Mouse (Mus musculus) Muller cell, postnatal 12 days (primary cell): ENCODE results near the gene Celf3.

Source experiments
- DNase-seq: peaks from one replicate; pipeline ENCODE4 v3.0.0-alpha.2; 2015; ENCODE audit errors: inconsistent ontology term

Celf3 gene

DNA sequence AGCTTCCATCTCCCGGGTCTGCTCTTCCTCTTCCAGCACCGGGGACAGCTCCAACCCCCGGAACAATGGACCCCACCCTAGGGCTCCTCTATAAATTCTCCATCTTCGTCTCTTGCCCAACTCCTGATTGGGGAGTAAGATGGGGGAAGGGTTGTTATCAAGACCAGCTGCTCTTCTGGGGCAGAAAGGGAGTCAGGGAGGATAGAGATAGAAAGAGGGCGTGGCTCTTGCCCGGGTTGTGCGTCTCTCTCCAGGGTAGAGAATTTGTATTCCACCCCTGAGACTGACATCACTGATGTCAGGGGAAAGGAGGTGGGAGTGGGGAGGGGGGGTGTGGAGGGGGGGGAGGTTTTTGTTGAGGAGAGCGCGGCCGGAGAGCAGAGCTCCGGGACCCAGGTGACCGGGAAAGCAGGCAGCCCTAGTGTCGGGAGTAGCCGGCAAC lies at the start of gene Celf3:
Gene Celf3 (plus strand): TSS at position 315 of the 442 bp plus-strand sequence.
- DNase-seq: no peak

DNA sequence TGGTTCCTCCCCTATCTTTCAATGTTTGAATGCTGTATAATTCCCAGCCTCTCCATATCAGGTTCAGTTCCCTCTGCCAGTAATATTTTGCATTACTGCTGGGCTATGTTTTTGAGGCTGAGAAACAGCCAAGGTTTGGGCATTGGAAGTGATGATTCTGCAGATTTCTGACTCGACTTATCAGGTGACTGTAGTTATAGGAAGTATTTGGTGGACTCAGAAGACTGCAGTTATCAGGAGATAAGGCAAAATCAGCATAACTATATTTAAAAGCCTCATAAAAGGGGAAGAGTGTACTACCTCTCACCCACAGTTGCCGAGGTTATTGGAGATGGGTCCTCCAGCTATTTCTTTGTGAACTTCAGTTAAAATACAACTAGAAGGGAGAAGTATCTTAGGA lies 47.1 kb upstream of the Celf3 start:
- DNase-seq: no peak

DNA sequence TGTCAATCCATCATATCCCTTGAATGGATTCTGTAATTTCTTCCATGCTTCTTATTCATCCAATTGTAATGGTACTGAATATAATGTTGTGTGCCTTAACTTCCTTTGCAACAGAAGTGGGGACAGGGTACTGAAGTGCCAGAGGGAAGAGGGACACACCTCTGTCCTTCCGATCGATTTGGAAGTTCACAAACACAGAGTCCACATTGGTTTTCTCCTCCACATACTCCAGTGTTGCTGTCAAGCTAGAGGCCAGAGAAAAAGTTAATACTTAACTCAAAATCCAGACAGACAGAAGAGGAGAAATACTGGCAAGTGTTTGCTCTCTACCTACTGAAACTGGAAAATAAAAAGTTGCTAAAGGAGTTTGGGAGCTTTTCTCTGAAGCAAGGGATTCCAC lies 43.8 kb upstream of the Celf3 start:
- DNase-seq: no peak

DNA sequence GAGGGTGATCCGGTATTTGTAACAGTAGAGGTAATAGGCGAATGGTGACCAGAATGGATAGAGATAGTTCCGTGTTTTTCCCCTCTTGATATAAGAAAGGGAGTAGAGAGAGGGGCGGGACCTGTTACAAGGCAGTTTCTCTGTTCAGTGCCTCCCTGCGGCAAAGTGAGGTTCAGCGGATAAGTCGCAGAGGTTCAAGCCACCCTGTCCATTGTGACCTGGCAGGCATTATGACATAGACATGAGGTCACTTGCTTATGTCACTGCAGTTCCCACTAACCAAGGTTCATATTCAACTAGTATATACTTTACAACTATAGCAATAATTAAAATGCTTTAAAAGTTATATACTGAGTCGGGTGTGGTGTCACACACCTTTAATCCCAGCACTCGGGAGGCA lies 41.7 kb upstream of the Celf3 start:
- no peak for DNase-seq

DNA sequence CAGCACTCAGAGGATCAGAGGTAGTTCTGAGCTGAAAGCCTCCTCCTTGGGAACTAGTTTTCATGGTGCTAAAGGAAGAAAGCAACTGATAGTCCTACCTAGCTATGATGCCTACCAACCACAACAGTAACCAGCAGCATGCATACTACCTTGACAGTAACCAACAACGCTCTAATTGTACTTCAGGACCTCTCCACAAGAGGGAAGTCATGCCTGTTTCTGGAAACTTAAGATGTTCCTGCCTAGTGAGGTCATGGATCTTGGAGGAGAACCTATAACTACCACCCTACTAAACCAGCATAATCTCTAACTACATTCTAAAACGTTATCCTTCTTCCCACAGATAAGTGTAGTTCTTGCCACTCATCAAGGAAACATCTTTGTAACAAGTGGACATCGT lies 36.9 kb upstream of the Celf3 start:
- no peak for DNase-seq

DNA sequence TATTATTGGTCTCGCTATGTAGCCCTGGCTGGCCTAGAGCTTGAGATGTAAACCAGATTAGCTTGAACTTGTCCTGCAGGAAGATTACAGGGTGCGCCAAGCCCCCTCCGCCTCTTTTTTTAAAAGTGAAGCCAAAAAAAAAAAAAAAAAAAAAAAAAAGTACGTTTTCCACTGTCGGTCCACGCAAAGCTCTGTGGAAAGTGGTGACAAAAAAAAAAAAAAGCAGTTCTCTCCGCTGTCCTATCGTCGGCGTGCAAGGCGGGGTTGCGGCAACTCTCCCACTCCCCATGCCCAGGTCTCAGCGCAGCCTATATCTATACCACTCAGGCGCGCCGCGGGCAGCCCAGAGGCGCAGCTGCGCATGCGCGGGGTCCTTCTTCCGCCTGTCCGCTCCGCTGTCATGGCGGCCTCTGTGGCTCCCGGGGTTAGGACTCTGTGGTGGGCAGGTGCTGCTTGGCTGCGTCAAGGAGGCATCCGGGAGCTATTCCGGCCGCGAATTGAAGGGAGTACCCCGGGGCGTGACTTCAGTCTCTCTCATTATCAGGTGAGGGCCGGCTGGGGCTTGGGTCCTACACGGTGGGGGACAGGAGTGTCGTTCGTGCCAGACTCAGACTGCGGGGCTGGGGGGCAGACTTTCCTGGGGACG lies 35.0 kb upstream of the Celf3 start, which contains the start of gene Mrpl9:
Gene Mrpl9 (plus strand): TSS at position 368 of the 646 bp plus-strand sequence.
- DNase-seq: peak; percentile 94

DNA sequence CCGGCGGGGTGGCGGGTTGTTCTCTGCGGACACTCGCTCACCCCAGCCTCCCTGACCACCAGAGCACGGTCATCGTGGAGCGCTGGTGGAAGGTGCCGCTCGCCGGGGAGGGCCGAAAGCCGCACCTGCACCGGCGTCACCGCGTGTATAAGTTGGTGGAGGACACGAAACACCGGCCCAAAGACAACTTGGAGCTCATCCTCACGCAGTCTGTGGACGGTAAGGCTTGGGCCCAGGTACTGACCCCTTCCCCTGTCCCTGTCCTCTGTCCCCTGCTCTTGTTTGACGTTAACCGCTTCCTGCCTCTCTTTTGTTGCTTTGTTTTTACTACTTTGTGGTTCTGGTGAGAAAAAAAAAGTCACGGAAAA lies 34.5 kb upstream of the Celf3 start, which contains the start of gene Oaz3:
Gene Oaz3 (minus strand): TSS at position 319 of the 368 bp plus-strand sequence.
- DNase-seq: no peak

DNA sequence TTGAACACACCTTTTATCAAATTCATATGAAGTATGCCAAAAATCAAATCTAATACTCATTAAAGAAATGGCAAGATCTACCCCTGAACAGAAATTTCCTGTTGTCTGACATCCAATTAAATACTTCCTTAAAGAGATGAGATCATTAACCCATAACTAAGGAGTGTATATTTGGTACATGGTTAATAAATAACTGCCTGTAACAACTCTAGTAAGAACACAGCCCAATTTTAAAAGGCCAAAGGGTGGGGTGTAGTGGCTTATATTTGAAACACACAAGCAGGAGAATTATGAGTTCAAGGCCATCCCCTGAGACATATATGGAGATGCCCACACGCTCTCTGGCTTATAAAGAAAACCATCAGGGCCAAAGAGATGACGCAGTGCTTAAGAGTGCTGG lies 28.7 kb upstream of the Celf3 start:
- no peak for DNase-seq

DNA sequence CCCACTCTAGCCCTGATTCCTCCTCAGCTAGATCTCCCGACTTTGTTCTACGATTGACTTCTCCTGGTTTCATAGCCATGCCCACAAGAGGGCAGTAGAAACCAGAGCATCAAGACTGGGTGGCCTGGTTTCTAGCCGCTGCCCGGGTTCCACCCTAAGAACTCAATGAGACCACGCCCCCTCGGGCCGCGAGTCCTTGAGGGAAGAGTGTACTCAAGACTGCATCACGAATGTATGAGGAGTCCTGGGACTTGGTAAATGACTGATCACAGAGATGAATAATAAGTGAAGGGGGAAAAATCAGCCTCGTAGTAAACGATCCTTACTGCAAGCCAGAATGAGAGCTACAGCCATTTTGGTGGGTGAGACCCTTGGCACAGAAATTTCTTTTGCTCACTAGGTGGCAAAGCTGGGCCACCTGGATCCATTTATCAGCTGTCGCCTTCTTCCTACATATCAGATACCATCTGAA lies 21.5 kb upstream of the Celf3 start:
- peak; percentile 92 for DNase-seq

DNA sequence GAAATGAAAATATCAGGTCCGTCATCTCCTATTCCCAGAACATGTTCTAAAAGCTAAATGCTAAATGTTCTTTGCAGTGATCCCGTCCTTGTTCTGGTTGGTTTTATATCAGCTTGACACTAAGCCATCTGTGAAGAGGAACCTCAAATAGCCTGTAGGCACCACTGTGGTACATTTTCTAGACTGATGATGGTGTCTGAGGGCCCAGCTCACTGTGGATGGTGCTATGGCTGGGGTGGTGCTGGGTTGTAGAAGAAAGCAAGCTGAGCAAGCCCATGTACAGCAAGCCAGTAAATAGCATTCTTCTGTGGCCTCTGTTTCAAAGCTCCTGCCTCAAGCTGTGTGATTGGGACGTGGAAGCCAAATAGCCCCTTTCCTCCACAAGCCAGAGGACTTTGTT lies 21.0 kb upstream of the Celf3 start:
- no peak for DNase-seq

DNA sequence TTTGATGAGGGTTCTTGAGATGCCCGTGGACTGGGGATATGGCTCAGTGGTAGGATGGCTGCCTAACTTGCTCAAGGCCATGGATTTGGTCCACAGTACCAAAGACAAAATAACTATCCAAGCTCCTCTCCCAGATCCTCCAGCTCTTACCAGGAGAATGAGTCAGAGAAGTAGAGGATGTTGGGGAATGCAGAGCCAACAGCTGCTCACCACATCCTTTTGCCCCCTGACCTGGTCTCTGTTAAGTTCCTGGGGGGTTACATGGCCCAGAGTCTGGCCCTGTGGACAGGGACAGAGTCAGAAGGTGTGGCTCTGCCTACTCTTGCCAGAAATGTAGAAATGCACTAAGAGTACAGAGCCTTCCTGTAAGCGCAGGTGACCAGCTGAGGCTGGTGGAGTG lies 18.3 kb upstream of the Celf3 start:
- no peak for DNase-seq

DNA sequence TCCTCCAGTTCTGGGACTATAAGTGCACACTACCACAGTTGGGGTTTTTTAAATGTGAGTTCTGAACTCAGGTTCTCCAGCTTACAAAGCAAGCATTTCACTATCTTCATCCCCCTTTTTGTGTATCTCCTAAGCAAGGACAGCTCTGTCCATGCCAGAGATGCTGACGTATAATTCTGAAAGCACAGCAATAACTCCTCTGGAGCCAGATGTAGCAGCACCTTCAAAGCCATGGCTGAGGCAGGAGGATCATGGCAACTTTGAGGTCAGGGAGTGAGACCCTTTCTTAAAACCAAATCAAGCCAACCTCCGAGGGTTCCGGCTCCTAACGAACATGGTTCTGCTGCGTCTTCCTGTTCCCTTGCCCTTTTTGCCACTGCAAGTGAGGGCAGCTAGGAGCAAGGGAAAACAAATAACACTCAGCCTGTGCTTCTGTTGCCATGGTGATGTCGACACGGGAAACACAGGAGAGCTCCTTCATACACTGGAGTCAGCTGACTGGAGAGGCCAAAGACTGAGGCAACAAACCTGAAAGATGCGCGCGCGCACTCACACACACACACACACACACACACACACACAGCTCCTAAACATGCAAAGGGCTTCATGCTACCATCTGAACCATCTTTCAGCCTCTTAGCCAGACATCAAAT lies 14.0 kb upstream of the Celf3 start:
- DNase-seq: no peak

DNA sequence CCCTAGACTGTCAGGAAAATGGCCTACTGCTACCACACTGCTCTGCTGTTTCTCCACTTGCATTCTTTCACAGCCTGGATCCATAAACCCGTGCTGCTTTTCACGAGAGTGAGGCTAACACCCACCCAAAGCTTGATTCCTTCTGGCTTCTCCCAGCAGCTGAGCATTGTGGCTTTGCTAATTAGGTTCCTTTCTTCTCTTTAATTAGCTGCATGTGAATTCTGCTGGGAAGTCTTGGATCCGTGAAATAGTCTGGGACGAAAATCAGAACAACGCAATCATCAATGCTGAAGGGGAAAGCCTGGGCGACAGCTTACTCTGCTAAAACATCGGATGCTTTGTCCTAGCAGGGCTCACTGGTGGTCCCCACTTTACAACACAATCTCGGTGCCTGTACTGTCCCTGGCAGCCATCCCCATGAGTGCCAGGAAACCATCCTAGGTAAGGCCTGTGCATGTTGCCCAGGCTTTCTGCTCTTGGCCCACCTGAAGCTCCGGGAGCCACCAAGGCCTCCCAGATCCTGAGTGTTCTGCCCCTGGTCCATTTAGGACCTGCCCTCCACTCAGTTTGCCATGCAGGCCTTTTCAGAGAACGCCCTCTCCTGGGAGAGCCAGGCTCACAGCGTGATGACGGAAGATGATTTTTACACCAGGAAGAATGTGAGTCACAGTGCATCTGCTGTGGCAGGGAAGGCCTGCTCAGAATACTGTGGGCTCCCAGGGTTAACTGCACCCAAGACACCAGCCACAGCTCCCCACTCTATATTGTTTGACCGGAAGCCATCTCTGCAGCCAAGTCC lies 12.3 kb upstream of the Celf3 start:
- peak; percentile 50 for DNase-seq

DNA sequence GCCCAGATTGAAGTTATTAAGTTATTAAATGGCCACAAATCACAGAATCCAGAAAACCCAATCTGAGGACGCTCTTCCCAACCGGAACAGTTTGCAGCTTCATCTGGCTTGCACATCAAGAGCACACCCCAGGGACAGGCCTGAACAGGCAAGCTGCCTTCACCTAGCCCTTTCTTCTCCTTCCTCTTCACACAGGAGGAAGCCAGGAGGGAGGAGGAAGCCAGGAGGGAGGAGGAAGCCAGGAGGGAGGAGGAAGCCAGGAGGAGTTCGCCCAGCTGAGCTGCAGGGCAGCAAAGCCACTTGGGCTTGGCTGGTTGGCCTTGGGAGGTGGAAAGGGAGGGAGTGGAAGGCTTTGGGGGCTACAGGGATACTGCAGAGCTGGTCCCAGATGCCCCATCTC lies 9.2 kb upstream of the Celf3 start:
- DNase-seq: no peak

DNA sequence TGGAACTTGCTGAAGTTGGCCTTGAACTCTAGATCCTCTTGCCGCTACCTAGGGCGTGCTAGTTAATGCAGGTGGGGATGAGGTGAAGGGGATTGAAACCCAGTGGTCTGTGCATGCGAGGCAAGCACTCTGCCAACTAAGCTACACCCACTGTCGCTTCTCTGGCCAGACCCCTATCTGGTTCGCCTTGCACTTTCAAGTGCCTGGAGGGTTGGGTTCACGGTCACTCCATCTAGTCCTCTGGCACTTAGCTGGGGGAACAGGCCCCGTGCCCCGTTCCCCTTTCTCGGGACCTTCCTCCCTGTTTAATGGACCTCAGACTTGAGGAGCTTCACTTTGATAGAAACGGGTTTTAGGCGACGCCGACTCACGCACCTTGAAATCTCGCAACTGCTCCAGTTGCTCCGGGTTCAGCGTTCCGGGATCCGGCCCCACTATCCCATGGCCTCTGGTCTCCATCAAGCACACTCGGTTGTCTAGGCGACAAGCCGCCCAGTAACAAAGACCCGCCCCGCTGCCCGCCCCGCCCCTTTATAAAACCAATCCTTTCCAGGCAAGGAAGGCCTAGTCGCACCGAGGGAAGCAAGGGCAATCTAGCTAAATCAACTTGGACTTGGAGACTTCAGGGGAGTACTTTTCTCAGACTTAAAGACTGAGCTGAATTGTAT lies 5.5 kb upstream of the Celf3 start:
- peak; percentile 63 for DNase-seq

DNA sequence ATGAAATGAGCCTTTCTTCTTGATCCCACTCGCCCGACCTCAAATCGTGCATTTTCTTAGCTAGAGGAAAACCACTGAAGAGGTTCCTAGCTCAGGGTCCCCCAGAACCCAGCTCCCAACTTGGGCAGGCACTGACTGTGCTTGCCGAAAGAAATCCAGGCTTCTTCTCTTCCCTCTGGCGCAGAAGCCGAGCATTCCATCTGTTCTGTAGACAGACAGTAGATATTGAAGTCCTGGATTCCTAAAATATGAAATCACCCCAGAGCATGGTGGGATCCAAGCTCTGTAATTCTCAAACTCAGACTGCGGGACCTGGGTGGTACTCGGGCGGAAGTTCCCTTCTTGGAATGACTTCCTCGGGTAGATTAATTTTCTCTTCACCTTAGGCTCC lies 5.0 kb upstream of the Celf3 start:
- DNase-seq: no peak

DNA sequence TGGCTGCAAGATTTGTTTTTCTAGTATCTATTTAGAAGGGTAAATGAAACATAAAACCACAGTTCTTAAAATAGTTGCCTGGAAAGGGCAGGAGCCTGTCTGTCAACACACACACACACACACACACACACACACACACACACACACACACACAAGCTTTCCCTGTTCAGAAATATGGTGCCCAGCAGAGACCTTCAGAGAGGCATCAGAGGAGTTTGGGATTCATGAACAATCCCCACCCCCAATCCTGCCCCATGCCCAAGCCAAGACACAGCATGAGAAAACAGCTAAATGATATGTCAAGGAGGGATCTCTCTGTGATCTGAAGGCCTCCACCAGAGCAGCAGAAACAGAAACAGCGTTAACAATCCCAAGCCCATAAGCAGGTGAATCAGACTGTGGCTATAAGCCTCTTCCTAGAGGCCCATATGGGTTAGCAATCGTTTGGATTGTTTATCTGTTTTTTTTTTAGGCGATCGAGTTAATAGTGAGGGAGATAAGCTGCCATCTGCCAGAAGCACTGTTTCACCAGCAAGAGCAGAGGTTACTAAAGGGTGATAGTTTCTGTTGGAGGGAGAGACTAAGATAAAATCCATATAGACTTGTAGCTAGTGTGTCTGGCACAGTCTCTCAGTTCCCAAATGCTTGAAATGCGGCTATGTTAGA lies 4.4 kb upstream of the Celf3 start:
- DNase-seq: peak; percentile 57

DNA sequence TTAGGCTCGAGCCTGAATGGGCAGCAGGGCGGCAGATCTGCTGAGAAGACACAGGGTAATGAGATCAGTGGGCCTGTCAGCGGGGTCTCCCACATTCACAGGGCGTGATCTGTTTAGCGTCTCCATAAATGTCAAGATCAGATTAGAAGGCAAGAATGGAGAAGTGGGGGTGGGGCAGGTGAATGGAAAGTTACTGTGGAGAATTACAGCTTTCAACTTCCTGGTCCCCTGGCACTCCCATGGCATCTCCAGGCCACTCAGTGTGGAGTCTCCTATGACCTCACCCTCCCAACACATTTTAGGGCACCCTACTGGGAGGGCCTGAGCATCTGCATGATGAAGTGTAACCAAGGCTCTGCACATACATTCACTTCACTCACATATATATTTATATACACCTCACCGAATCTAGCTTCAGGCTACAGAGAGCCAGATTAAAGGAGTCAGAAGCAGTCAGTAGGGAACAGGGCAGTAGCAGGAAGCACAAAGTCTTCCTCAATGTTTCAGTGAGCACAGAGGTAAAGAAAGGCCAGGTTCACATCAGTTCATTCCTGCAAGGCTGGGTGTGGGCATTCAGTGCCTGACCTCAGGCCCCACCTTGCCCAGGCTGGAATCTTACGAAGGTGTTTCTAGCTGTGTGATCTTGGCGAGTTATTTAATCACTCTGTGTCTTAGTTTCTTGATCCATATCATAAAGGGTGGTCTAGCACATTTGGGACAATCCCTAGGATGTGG lies 1.6 kb upstream of the Celf3 start:
- DNase-seq: no peak

DNA sequence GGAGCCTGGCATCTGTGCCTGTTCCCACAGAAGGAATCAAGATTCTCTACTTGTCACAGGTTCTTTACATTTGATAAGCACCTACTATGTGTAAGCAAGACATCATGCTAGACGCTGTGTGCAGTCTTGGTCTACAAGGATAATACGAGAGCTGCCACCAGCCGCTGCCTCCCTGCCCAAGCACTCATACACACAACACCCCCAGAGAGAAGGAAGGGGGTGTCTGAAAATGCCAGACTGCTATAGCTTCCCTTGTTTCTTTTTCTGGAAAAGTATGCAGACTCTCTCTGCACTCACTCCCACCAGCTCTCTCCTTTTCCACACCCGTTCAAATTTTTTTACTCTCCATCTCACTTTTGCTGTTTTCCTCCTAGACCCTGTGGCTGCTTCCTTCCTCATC lies 651 bp upstream of the Celf3 start:
- DNase-seq: no peak

DNA sequence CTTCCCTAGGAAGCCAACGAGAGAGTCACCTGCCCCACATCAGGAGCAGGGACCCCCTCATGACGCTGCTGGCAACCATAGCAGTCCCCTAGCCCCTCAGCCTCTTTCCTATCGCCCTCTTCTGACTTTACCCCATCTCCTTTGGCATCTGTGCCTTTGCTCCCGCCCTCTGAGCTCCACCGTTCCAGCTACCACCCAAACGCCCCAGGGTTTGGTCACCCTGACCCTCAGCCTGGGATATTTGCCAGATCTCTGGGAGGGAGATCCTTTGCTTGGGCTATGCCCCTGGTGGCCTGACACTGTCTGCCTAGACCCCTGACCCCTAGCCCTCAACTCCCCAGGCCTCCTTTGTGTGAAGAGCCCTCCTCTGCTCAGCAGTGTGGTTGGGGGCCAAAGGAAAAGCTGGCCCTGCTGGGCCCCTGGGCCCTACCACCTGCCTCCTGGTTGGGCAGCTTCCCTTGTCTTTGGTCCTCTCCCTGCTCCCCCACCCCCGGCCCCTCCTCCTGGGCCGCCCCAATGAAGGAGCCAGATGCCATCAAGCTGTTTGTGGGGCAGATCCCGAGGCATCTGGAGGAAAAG lies 585 bp downstream of the Celf3 start:
- DNase-seq: no peak
